Mouse (Mus musculus): Measurements from ENCODE around the gene Il25. TPM values are rescaled to one million over a fixed set of nuclear protein-coding genes. Genes with fewer than 3 reads are reported as not detected.

The Il25 gene
- total RNA-seq, 2 experiments from 2014 or later: not detected

Small RNAs within 50 kb of the gene (microRNA-seq; reads per million reads assigned to microRNA genes)
- gene Mir208a (6.6 reads per million, percentile 20 among the genes with 10 or more reads in this experiment), gene Mir208b (220 reads per million, percentile 59 among the genes with 10 or more reads in this experiment)

Other genes starting within 250 kb of the Il25 start
- gene 1700123O20Rik, start 246.5 kb upstream of the Il25 start, total RNA-seq (2021): 10 to 100 TPM; 25.4 to 27.1 TPM
- 100 to 1,000 TPM; 134 to 165 TPM for gene Acin1, start 245.8 kb upstream of the Il25 start, total RNA-seq (2021)
- under 1 TPM in 1 of 2 experiments, not detected in 1; 0.16 TPM for gene Gm29776, start 233.9 kb upstream of the Il25 start, total RNA-seq (2021)
- not detected for gene Cebpe, start 220.5 kb upstream of the Il25 start, total RNA-seq (2021)
- 1 to 10 TPM; 6.5 to 8.8 TPM for gene Slc7a8, start 150.7 kb upstream of the Il25 start, total RNA-seq (2021)
- gene Rnf212b, start 118.6 kb upstream of the Il25 start, total RNA-seq (2021): not detected
- gene Homez, start 61.7 kb upstream of the Il25 start, total RNA-seq (2021): 1 to 10 TPM; 8.0 to 9.3 TPM
- 1 to 10 TPM; 8.1 to 9.2 TPM for gene Ppp1r3e, start 55.1 kb upstream of the Il25 start, total RNA-seq (2021)
- 10 to 100 TPM; 35.4 to 38.7 TPM for gene Bcl2l2, start 49.3 kb upstream of the Il25 start, total RNA-seq (2021)
- gene Gm20521, start 49.3 kb upstream of the Il25 start, total RNA-seq (2021): 1 to 10 TPM; 2.3 to 4.1 TPM
- 100 to 1,000 TPM; 120 to 149 TPM for gene Pabpn1, start 40.2 kb upstream of the Il25 start, total RNA-seq (2021)
- gene Slc22a17, start 19.6 kb upstream of the Il25 start, total RNA-seq (2021): 10 to 100 TPM; 22.5 to 27.5 TPM
- gene Efs, start 6.6 kb upstream of the Il25 start, total RNA-seq (2021): 10 to 100 TPM; 31.1 to 32.4 TPM
- 1 to 10 TPM; 3.8 to 4.1 TPM for gene Cmtm5, start 3.6 kb downstream of the Il25 start, total RNA-seq (2021)
- gene Myh6, start 34.2 kb downstream of the Il25 start, total RNA-seq (2021): 100 to 1,000 TPM; 112 to 118 TPM
- gene Gm17428, start 44.2 kb downstream of the Il25 start, total RNA-seq (2021): not detected
- 100 to 1,000 TPM; 492 to 506 TPM for gene Myh7, start 61.9 kb downstream of the Il25 start, total RNA-seq (2021)
- gene Ngdn, start 82.8 kb downstream of the Il25 start, total RNA-seq (2021): 10 to 100 TPM; 29.2 to 32.7 TPM
- gene Zfhx2, start 159.6 kb downstream of the Il25 start, total RNA-seq (2021): 1 to 10 TPM; 2.9 to 4.0 TPM
- 10 to 100 TPM; 12.9 to 14.0 TPM for gene Thtpa, start 162.1 kb downstream of the Il25 start, total RNA-seq (2021)
- gene Ap1g2, start 173.9 kb downstream of the Il25 start, total RNA-seq (2021): 1 to 10 TPM; 6.5 to 8.3 TPM
- gene Jph4, start 184.2 kb downstream of the Il25 start, total RNA-seq (2021): 1 to 10 TPM; 1.3 to 2.0 TPM

Data from gastrocnemius, postnatal 4 days (tissue).